Mouse (Mus musculus): ENCODE results near the gene Cluh. TPM values are rescaled to one million over a fixed set of nuclear protein-coding genes. Genes with fewer than 3 reads are reported as not detected.

Gene Cluh
- polyA plus RNA-seq, 1 experiment = not detected

DNA sequence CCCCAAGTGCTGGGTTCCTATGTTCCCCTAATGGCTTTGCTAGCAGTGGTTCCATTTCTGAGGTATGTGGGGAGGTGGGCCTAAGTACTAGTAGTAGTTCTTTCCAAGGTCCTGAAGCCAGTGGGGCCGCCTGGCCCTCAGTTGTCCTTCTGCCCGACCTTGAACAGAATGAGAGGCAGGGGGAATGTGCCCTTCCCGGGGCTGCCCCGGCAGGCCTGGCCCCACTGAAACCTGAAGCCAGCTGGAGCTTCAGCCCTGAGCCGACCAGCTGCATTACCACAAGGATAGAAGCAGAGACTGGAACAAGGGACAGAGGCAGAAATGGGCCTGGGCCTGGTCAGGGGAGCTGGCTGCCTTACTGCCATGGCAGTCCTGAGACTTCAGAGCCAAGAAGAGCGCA is 4.1 kb downstream of the Cluh start:
- no peak for TF ChIP-seq POLR2A (IDR thresholded peaks at IDR 0.05; ENCODE audit: insufficient read depth, low read depth, low read length)
- no peak for TF ChIP-seq CTCF (IDR thresholded peaks at IDR 0.05; ENCODE audit: insufficient read depth, low read depth, low read length)
- peaks cover 41% of the 10 kb centered on the region for H3K4me1 ChIP-seq (ENCODE audit: control insufficient read depth, insufficient read depth, low read length)
- H3K4me3 ChIP-seq (ENCODE audit: insufficient read depth, low read depth, low read length) = no peak overlapping the region
- no peak overlapping the region for H3K27ac ChIP-seq (ENCODE audit: insufficient read depth, low read depth, low read length)
- 55% methylated on average over 6 of the region's 6 CpGs for WGBS

DNA sequence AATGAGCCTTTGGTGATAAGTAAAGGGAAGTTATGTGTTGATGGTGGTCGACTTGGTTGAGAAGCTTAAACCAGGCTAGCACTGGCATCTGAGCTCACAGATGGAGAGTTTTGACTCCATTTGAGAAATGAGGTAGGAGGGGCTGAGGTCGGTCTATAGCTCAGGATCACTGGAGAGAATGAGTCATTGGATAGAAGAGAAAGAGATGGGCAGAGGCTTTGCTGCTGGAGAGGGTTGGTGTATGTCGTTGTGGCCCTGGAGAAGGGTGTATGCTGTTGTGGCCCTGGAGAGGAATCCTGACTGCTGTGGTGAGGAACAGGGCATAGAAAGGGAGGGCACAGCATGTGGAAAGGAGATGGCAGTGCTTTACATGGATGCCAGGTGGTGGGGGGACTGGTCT is 6.6 kb downstream of the Cluh start:
- Histone ChIP-seq H3K4me1 (ENCODE audit: control insufficient read depth, insufficient read depth, low read length) (peaks cover 34% of the 10 kb centered on the region), H3K4me3 (ENCODE audit: insufficient read depth, low read depth, low read length) (no peak overlapping the region), H3K27ac (ENCODE audit: insufficient read depth, low read depth, low read length) (no peak overlapping the region)
- WGBS = 32% methylated on average over 3 of the region's 3 CpGs
- no peak for TF ChIP-seq POLR2A (IDR thresholded peaks at IDR 0.05; ENCODE audit: insufficient read depth, low read depth, low read length)
- no peak for TF ChIP-seq CTCF (IDR thresholded peaks at IDR 0.05; ENCODE audit: insufficient read depth, low read depth, low read length)

DNA sequence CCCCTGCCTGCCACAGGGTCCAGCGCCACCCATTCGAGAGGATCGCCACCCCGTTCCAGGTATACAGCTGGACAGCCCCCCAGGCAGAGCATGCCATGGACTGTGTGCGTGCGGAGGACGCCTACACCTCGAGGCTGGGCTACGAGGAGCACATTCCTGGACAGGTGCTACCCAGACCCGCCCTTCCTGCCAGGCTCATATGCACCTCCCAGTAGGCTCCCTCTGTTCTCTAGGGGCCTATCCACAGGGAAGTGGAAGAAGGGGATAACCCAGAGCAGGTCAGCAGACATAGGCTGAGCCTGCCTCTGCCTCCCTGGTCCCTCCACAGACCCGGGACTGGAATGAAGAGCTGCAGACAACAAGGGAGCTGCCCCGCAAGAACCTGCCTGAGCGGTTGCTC is 11.0 kb downstream of the Cluh start:
- Histone ChIP-seq H3K4me3 (ENCODE audit: insufficient read depth, low read depth, low read length) (no peak overlapping the region), H3K27ac (ENCODE audit: insufficient read depth, low read depth, low read length) (no peak overlapping the region), H3K4me1 (ENCODE audit: control insufficient read depth, insufficient read depth, low read length) (peaks cover 6% of the 10 kb centered on the region)
- TF ChIP-seq POLR2A (IDR thresholded peaks at IDR 0.05; ENCODE audit: insufficient read depth, low read depth, low read length) = no peak
- no peak for TF ChIP-seq CTCF (IDR thresholded peaks at IDR 0.05; ENCODE audit: insufficient read depth, low read depth, low read length)
- WGBS = 94% methylated on average over 13 of the region's 13 CpGs

DNA sequence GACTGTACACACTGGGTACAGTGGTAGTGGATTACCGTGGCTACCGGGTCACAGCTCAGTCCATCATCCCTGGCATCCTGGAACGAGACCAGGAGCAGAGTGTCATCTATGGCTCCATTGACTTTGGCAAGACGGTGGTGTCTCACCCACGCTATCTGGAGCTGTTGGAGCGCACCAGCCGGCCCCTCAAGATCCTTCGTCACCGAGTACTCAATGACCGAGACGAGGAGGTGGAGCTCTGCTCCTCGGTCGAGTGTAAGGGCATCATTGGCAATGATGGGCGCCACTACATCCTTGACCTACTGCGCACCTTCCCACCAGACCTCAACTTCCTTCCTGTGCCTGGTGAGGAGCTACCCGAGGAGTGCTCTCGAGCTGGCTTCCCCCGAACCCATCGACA is 12.3 kb downstream of the Cluh start:
- TF ChIP-seq CTCF (IDR thresholded peaks at IDR 0.05; ENCODE audit: insufficient read depth, low read depth, low read length) = no peak
- TF ChIP-seq POLR2A (IDR thresholded peaks at IDR 0.05; ENCODE audit: insufficient read depth, low read depth, low read length) = no peak
- 94% methylated on average over 19 of the region's 19 CpGs for WGBS
- H3K4me1 ChIP-seq (ENCODE audit: control insufficient read depth, insufficient read depth, low read length) = no peaks in the 10 kb centered on the region
- H3K4me3 ChIP-seq (ENCODE audit: insufficient read depth, low read depth, low read length) = no peak overlapping the region
- no peak overlapping the region for H3K27ac ChIP-seq (ENCODE audit: insufficient read depth, low read depth, low read length)

DNA sequence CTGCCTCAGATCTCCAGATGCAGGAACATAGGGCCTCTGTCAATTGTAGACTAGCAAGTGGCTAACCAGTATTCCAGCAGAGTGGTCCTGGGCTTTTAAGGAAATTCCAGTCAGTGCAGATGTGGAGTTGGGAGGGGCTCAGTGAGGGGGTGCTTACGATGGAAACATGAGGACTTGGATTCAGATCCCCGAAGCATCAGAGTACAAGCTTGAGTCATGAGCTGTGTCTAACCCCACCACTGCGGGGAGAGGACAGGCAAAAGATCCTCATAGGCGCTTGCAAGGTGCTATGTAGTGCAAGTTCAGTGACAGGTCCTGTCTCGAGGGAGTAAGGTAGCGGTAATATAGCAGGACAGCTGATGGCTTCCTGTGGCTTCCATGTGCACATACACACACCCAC is 12.9 kb downstream of the Cluh start:
- no peak for TF ChIP-seq CTCF (IDR thresholded peaks at IDR 0.05; ENCODE audit: insufficient read depth, low read depth, low read length)
- TF ChIP-seq POLR2A (IDR thresholded peaks at IDR 0.05; ENCODE audit: insufficient read depth, low read depth, low read length) = no peak
- H3K27ac ChIP-seq (ENCODE audit: insufficient read depth, low read depth, low read length) = no peak overlapping the region
- no peaks in the 10 kb centered on the region for H3K4me1 ChIP-seq (ENCODE audit: control insufficient read depth, insufficient read depth, low read length)
- no peak overlapping the region for H3K4me3 ChIP-seq (ENCODE audit: insufficient read depth, low read depth, low read length)
- 87% methylated on average over 6 of the region's 6 CpGs for WGBS

DNA sequence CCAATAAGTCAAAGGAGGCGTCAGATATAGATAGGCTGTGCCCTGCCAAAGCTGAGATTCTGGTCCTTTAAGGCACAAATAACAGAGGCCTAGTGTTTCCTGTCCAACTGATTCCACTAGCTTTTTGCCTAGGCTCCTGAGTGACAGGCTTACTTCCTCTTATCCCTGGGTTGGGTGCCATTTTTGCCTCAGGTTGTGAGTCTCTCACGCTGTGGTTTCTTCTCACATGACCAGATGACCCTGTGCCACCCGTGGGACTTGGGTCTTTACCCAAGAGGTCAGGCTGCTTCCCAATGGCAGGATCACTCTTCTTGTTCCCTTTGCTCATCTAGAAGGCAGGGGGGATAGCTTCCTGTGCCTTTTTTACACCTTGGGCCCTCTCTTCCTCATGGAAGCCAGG is 15.0 kb downstream of the Cluh start:
- H3K4me1 ChIP-seq (ENCODE audit: control insufficient read depth, insufficient read depth, low read length) = no peaks in the 10 kb centered on the region
- no peak for TF ChIP-seq POLR2A (IDR thresholded peaks at IDR 0.05; ENCODE audit: insufficient read depth, low read depth, low read length)
- no peak for TF ChIP-seq CTCF (IDR thresholded peaks at IDR 0.05; ENCODE audit: insufficient read depth, low read depth, low read length)
- 93% methylated on average over 3 of the region's 3 CpGs for WGBS
- H3K27ac ChIP-seq (ENCODE audit: insufficient read depth, low read depth, low read length) = no peak overlapping the region
- no peak overlapping the region for H3K4me3 ChIP-seq (ENCODE audit: insufficient read depth, low read depth, low read length)

DNA sequence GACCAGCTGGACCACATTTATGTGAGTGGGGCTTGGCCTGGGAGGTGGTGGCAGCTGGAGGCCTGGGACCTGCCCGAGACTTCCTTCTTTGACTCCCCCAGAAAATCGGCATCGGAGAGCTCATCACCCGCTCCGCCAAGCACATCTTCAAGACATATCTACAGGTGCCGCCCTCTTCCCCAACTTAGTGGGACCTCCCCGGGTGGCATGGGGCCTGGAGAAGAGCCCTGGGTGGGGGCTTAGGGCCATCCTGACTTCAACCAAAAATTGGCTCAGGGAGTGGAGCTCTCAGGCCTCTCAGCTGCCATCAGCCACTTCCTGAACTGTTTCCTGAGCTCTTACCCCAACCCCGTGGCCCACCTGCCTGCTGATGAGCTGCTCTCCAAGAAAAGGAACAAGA is 15.6 kb downstream of the Cluh start:
- H3K4me3 ChIP-seq (ENCODE audit: insufficient read depth, low read depth, low read length) = no peak overlapping the region
- no peaks in the 10 kb centered on the region for H3K4me1 ChIP-seq (ENCODE audit: control insufficient read depth, insufficient read depth, low read length)
- TF ChIP-seq CTCF (IDR thresholded peaks at IDR 0.05; ENCODE audit: insufficient read depth, low read depth, low read length) = no peak
- no peak for TF ChIP-seq POLR2A (IDR thresholded peaks at IDR 0.05; ENCODE audit: insufficient read depth, low read depth, low read length)
- H3K27ac ChIP-seq (ENCODE audit: insufficient read depth, low read depth, low read length) = no peak overlapping the region
- WGBS = 96% methylated on average over 8 of the region's 8 CpGs

DNA sequence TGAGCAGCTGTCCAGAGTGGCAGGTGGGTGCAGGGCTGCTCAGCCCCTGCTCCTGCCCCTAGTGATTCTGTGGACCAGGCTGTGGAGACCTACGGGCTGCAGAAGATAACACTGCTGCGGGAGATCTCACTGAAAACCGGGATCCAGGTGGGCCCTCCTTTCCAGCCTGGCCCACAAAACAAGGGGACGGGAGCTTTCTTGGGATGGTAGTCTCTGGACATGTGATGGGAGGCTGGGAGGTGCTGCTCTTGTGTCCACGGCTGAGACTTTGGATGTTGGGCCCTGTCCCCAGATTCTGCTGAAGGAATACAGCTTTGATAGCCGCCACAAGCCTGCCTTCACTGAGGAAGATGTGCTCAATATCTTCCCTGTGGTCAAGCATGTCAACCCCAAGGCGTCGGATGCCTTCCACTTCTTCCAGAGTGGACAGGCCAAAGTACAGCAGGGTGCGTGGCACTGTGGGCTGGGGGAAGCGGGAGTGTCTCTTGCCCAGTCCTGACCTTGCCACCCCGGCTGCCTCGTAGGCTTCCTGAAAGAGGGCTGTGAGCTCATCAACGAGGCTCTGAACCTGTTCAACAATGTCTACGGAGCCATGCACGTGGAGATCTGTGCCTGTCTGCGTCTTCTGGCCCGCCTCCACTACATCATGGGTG is 16.5 kb downstream of the Cluh start:
- TF ChIP-seq CTCF (IDR thresholded peaks at IDR 0.05; ENCODE audit: insufficient read depth, low read depth, low read length) (no peak), POLR2A (IDR thresholded peaks at IDR 0.05; ENCODE audit: insufficient read depth, low read depth, low read length) (no peak)
- WGBS = 96% methylated on average over 17 of the region's 17 CpGs
- no peaks in the 10 kb centered on the region for H3K4me1 ChIP-seq (ENCODE audit: control insufficient read depth, insufficient read depth, low read length)

DNA sequence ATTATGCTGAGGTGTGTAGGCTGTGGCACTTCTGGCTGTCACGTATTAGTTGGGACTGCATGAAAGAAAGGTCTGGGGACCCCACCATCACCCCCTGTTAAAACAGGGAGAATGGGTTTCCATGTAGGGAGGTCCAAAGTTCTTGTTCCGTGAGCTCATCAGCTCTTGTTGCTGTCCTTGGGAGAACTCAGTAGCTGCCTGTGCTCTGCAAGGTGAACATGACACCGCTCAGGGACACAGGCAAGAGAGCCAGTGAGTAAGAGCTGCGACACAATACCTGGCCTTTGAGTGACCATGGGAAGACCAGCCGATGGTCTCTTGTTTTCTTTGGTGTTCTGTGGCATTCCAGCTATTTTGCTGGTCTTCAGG is 17.0 kb downstream of the Cluh start:
- Histone ChIP-seq H3K4me3 (ENCODE audit: insufficient read depth, low read depth, low read length) (no peak overlapping the region), H3K4me1 (ENCODE audit: control insufficient read depth, insufficient read depth, low read length) (no peaks in the 10 kb centered on the region), H3K27ac (ENCODE audit: insufficient read depth, low read depth, low read length) (no peak overlapping the region)
- 97% methylated on average over 5 of the region's 5 CpGs for WGBS
- TF ChIP-seq CTCF (IDR thresholded peaks at IDR 0.05; ENCODE audit: insufficient read depth, low read depth, low read length) (no peak), POLR2A (IDR thresholded peaks at IDR 0.05; ENCODE audit: insufficient read depth, low read depth, low read length) (no peak)

More for the DNA sequence above, 16.5 kb downstream of the Cluh start:
- Histone ChIP-seq H3K27ac (ENCODE audit: insufficient read depth, low read depth, low read length) (no peak overlapping the region), H3K4me3 (ENCODE audit: insufficient read depth, low read depth, low read length) (no peak overlapping the region)

Measured in olfactory bulb, adult 2 months (tissue).